Mouse (Mus musculus) inflammation-experienced regulatory T-cells, adult 6 months (primary cell): ENCODE results near the gene Coro1b. TPM values are rescaled to one million over a fixed set of nuclear protein-coding genes. Genes with fewer than 3 reads are reported as not detected.

ENCODE experiments used
- ATAC-seq: one replicate; pipeline ENCODE4 v1.8.0; 2017
- polyA plus RNA-seq, 3 experiments: library from polyadenylated mRNA; unstranded; fragments of 100-300 nt; shearing (Covaris generic); gene quantifications; one replicate each; pipeline ENCODE4 v1.2.1; 2017

Gene Coro1b
- polyA plus RNA-seq, 3 experiments from 2014 or later, result 228 to 269 (median 241) TPM

GRCm38 (mm10) chr19:4192251-4192985 lies 44.0 kb downstream of the Coro1b start:
- ATAC-seq, result no peak

GRCm38 (mm10) chr19:4193129-4193528 lies 44.7 kb downstream of the Coro1b start:
- ATAC-seq, result no peak

- no peak for ATAC-seq
These were observed 45.8 kb downstream of the Coro1b start for GRCm38 (mm10) chr19:4194021-4194724.

- ATAC-seq, result no peak
These were observed 46.6 kb downstream of the Coro1b start for GRCm38 (mm10) chr19:4194776-4195650.

- ATAC-seq, result no peak
These were observed 47.6 kb downstream of the Coro1b start for GRCm38 (mm10) chr19:4196048-4196447.

DNA sequence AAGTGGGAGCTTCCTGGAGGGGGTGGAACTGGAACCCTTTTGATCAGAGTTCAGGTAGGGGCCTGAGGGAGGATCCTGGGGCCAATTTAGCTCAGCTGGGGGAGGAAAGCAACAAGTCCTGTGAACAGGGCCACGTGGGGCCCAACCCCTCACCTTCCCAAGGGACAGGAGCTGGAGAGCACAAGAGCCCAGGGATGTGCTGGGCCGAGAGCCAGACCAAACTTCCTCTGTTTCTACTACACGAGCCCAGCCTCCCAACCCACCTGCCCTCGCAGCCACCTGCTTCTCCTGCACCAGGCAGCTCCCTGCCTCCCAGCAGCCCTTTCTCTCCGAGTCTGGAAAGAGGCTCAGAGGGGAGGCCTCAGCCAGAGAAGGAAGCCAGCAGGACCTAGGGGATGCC lies 48.1 kb downstream of the Coro1b start:
- no peak for ATAC-seq

DNA sequence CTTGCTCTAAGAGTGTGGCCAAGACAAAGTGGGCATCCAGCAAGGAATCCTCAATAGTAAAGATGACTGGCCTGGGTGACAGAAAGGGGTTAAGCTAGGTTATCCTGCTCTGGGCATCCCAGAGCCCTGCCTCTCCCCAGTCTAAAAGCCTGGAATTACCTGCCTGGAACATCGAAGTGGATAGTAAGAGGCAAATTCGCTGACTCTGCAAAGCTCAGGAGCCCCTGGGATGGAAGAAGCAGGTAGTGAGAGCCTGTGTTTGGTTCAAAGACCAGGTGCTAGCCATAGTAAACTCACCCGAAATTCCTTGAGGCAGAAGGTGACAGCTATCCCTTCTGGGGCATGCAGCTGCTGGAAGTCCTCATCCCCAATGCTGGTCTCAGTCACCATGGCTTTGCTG lies 48.8 kb downstream of the Coro1b start:
- ATAC-seq, result no peak

- peak; percentile 73 for ATAC-seq
These were observed 53.0 kb downstream of the Coro1b start, which contains the start of gene Rad9a for GRCm38 (mm10) chr19:4201291-4201909. Rad9a (minus strand) TSS chr19:4201662.

GRCm38 (mm10) chr19:4202149-4202548 lies 53.7 kb downstream of the Coro1b start:
- no peak for ATAC-seq

GRCm38 (mm10) chr19:4203148-4203547 lies 54.7 kb downstream of the Coro1b start:
- peak; percentile 12 for ATAC-seq

Other genes starting within 250 kb of the Coro1b start
- 10 to 100 TPM; 57.2 to 85.0 (median 60.4) TPM for gene Tcirg1, start 241.5 kb upstream of the Coro1b start, polyA plus RNA-seq
- 100 to 1,000 TPM; 219 to 266 (median 256) TPM for gene Ndufs8, start 235.8 kb upstream of the Coro1b start, polyA plus RNA-seq
- under 1 TPM in 1 of 3 experiments, not detected in 2; 0.36 TPM for gene Aldh3b1, start 218.8 kb upstream of the Coro1b start, polyA plus RNA-seq
- 10 to 100 TPM; 23.5 to 38.0 (median 26.2) TPM for gene Unc93b1, start 213.4 kb upstream of the Coro1b start, polyA plus RNA-seq
- gene Aldh3b3, start 190.0 kb upstream of the Coro1b start, polyA plus RNA-seq, result not detected
- not detected for gene Aldh3b2, start 176.3 kb upstream of the Coro1b start, polyA plus RNA-seq
- gene Acy3, start 162.0 kb upstream of the Coro1b start, polyA plus RNA-seq, result 1 to 10 TPM in 2 of 3 experiments, under 1 TPM in 1; 0.73 to 2.3 (median 2.2) TPM
- gene Tbx10, start 155.9 kb upstream of the Coro1b start, polyA plus RNA-seq, result not detected
- gene Nudt8, start 148.0 kb upstream of the Coro1b start, polyA plus RNA-seq, result 10 to 100 TPM; 10.3 to 16.2 (median 15.9) TPM
- under 1 TPM; 0.16 to 0.99 (median 0.44) TPM for gene Gm49405, start 148.0 kb upstream of the Coro1b start, polyA plus RNA-seq
- gene Doc2g, start 145.3 kb upstream of the Coro1b start, polyA plus RNA-seq, result 1 to 10 TPM in 2 of 3 experiments, under 1 TPM in 1; 0.31 to 2.8 (median 1.6) TPM
- 100 to 1,000 TPM; 104 to 136 (median 114) TPM for gene Ndufv1, start 135.8 kb upstream of the Coro1b start, polyA plus RNA-seq
- 100 to 1,000 TPM; 417 to 553 (median 508) TPM for gene Gstp1, start 110.6 kb upstream of the Coro1b start, polyA plus RNA-seq
- 10 to 100 TPM in 1 of 3 experiments, 1 to 10 TPM in 1, under 1 TPM in 1; 0.72 to 12.0 (median 5.0) TPM for gene Gstp2, start 102.6 kb upstream of the Coro1b start, polyA plus RNA-seq
- gene Gstp3, start 89.0 kb upstream of the Coro1b start, polyA plus RNA-seq, result 100 to 1,000 TPM; 178 to 293 (median 197) TPM
- gene Cabp2, start 67.0 kb upstream of the Coro1b start, polyA plus RNA-seq, result not detected
- 100 to 1,000 TPM; 329 to 406 (median 406) TPM for gene Cdk2ap2, start 51.4 kb upstream of the Coro1b start, polyA plus RNA-seq
- 100 to 1,000 TPM in 1 of 3 experiments, 10 to 100 TPM in 2; 80.6 to 147 (median 88.8) TPM for gene Pitpnm1, start 48.6 kb upstream of the Coro1b start, polyA plus RNA-seq
- 100 to 1,000 TPM; 171 to 228 (median 197) TPM for gene Aip, start 22.8 kb upstream of the Coro1b start, polyA plus RNA-seq
- under 1 TPM in 1 of 3 experiments, not detected in 2; 0.22 TPM for gene Gpr152, start 8.8 kb upstream of the Coro1b start, polyA plus RNA-seq
- 1 to 10 TPM in 1 of 3 experiments, under 1 TPM in 2; 0.91 to 1.1 (median 0.97) TPM for gene Cabp4, start 4.6 kb upstream of the Coro1b start, polyA plus RNA-seq
- 100 to 1,000 TPM; 802 to 889 (median 855) TPM for gene Ptprcap, start 5.0 kb downstream of the Coro1b start, polyA plus RNA-seq
- 10 to 100 TPM; 26.3 to 35.3 (median 30.1) TPM for gene Rps6kb2, start 14.7 kb downstream of the Coro1b start, polyA plus RNA-seq
- 10 to 100 TPM in 2 of 3 experiments, 1 to 10 TPM in 1; 5.2 to 12.9 (median 11.9) TPM for gene Carns1, start 26.9 kb downstream of the Coro1b start, polyA plus RNA-seq
- gene Tbc1d10c, start 42.7 kb downstream of the Coro1b start, polyA plus RNA-seq, result 100 to 1,000 TPM; 608 to 658 (median 621) TPM
- gene Ppp1ca, start 43.4 kb downstream of the Coro1b start, polyA plus RNA-seq, result 1,000 to 10,000 TPM in 1 of 3 experiments, 100 to 1,000 TPM in 2; 808 to 1,210 (median 823) TPM
- 10 to 100 TPM; 43.6 to 63.0 (median 59.1) TPM for gene Rad9a, start 53.0 kb downstream of the Coro1b start, polyA plus RNA-seq
- gene Clcf1, start 65.6 kb downstream of the Coro1b start, polyA plus RNA-seq, result 10 to 100 TPM; 13.4 to 51.6 (median 33.9) TPM
- gene AC109138.7, start 65.7 kb downstream of the Coro1b start, polyA plus RNA-seq, result not detected
- gene Pold4, start 83.3 kb downstream of the Coro1b start, polyA plus RNA-seq, result 100 to 1,000 TPM in 2 of 3 experiments, 10 to 100 TPM in 1; 96.4 to 134 (median 118) TPM
- 10 to 100 TPM in 2 of 3 experiments, 1 to 10 TPM in 1; 9.6 to 14.5 (median 13.6) TPM for gene Ssh3, start 120.6 kb downstream of the Coro1b start, polyA plus RNA-seq
- gene Ankrd13d, start 134.5 kb downstream of the Coro1b start, polyA plus RNA-seq, result 1 to 10 TPM in 2 of 3 experiments, under 1 TPM in 1; 0.87 to 3.0 (median 2.3) TPM
- 10 to 100 TPM; 81.3 to 90.8 (median 85.9) TPM for gene Grk2, start 157.6 kb downstream of the Coro1b start, polyA plus RNA-seq
- gene Kdm2a, start 249.7 kb downstream of the Coro1b start, polyA plus RNA-seq, result 10 to 100 TPM; 67.5 to 97.8 (median 86.3) TPM